Mouse (Mus musculus) kidney, adult 11 months (tissue): Measurements from ENCODE around the gene Bcs1l.
A peak's percentile ranks its signal among the peaks of the same experiment; 100 is the strongest.

Experiments
- DNase-seq: peaks from one replicate; pipeline ENCODE4 v3.0.0; 2022

Gene Bcs1l

GRCm38 (mm10) chr1:74587773-74588445 is at the start of gene Bcs1l, which contains the start of gene Zfp142:
Bcs1l (plus strand) TSS chr1:74588289.
Zfp142 (minus strand) TSS chr1:74588246.
- DNase-seq, result peak; percentile 99

GRCm38 (mm10) chr1:74538650-74539049 is 49.4 kb upstream of the Bcs1l start:
- DNase-seq, result no peak

GRCm38 (mm10) chr1:74542451-74542961 is 45.6 kb upstream of the Bcs1l start, which contains the start of gene Plcd4:
Plcd4 (plus strand) TSS chr1:74542888.
- DNase-seq, result peak; percentile 40

GRCm38 (mm10) chr1:74544184-74544583 is 43.9 kb upstream of the Bcs1l start, which contains the start of gene Usp37:
Usp37 (minus strand) TSS chr1:74544284.
- DNase-seq, result no peak

GRCm38 (mm10) chr1:74559061-74559460 is 29.0 kb upstream of the Bcs1l start:
- DNase-seq, result no peak

- no peak for DNase-seq
These were observed 22.3 kb upstream of the Bcs1l start for GRCm38 (mm10) chr1:74565834-74566233.

GRCm38 (mm10) chr1:74569739-74570719 is 18.1 kb upstream of the Bcs1l start:
- no peak for DNase-seq

GRCm38 (mm10) chr1:74582621-74583020 is 5.5 kb upstream of the Bcs1l start:
- no peak for DNase-seq

GRCm38 (mm10) chr1:74584616-74585398 is 3.3 kb upstream of the Bcs1l start:
- no peak for DNase-seq

- no peak for DNase-seq
These were observed 786 bp upstream of the Bcs1l start for GRCm38 (mm10) chr1:74587233-74587772.

GRCm38 (mm10) chr1:74594434-74594833 is 6.3 kb downstream of the Bcs1l start:
- no peak for DNase-seq

- DNase-seq, result no peak
These were observed 12.6 kb downstream of the Bcs1l start for GRCm38 (mm10) chr1:74600501-74601266.

GRCm38 (mm10) chr1:74601267-74601962 is 13.3 kb downstream of the Bcs1l start, which contains the start of the genes Rnf25 and Stk36:
Rnf25 (minus strand) TSS chr1:74601397.
Stk36 (plus strand) TSS chr1:74601445.
- peak; percentile 85 for DNase-seq

- DNase-seq, result no peak
These were observed 36.1 kb downstream of the Bcs1l start for GRCm38 (mm10) chr1:74624183-74624582.

GRCm38 (mm10) chr1:74626076-74626475 is 38.0 kb downstream of the Bcs1l start:
- DNase-seq, result no peak

GRCm38 (mm10) chr1:74628001-74628400 is 39.9 kb downstream of the Bcs1l start:
- DNase-seq, result peak; percentile 12

GRCm38 (mm10) chr1:74632734-74633133 is 44.6 kb downstream of the Bcs1l start:
- no peak for DNase-seq
